Mouse (Mus musculus): Measurements from ENCODE around the gene Ccdc175.

The Ccdc175 gene

DNA sequence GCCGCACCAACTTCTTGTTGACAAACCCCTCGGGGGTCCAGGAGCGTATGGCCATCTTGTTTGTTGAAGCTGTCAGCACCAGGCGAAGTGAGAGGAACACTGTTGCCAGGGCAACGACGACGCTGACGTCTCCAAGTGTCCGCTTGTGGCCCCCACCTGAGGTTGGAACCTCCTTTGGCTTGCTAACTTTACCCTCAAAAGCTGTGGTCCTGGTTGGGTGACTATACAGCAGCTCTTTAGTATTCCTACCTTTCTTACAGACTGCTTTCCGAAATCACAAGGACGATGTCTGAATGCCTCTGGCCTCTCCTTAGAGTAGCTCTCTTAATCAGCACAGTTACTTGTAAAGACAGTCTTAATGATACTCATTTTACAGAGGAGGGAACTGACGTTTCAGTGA is at the start of gene Ccdc175:
Ccdc175 (minus strand) TSS at position 101 of the 400 bp plus-strand sequence.
- in situ Hi-C loops (cut with MboI, MseI) = no loop called here

DNA sequence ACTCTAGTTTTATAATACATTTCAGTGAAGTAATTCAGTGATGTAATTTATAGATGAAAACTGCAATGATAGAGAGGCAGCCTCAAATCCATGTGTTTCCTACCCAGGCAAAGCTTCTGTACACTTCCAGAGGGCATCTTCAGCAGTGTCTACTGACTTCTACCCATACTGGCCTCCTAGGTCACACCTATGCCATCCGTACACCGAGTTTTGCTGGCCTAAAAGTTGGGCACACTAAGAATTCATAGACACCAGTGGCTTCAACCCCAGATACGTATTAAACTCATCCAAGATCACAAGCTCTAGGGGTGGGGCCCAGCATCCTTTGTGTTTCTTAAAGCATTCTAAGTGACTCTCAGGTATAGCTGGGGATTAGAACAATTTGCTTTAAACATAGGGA is 49.3 kb upstream of the Ccdc175 start:
- in situ Hi-C loops (cut with MboI, MseI) = no loop called here

DNA sequence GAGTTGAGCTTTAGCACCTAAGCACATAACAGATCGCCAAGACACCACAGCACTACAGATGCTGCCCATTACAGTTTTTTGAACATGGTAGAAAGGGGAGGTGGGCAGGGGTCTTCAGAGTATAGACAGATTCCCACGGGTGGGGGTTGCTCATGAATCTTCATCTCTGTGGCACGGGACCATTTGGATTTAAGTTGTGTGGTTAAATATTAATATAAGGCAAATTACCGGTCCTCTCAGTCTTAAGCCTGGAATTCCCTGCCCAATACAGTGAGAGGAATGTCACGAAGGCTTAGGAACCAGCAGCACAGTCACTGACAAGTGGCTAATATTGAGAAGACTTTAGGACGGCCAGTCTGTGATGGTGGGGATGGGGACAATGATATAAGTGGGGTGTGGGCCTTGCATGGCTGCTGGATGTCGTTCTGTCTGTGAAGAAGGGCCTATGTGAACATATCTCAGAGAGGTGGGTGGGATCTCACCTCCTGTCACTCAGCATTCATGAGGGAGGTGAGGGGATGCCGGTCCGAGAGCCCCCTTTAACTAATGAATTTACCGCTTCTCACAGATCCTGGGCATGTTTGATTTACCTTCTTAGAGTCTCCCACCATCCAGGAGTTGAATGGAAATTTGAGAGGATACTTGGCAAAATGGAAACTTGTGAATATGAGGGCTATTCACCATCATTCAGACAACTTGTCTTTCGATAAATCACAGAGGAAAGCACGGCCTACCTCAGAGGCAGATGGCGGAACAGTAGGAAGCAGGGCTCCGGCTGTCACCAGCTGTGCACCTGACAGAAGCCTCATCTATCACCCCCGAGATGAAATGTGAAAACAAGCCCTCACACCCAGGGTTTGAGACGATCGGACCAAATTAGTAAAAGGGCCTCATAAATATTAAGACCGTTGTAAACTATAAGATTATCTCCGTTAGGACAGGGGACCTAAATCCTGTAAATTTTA is 48.3 kb upstream of the Ccdc175 start:
- in situ Hi-C loops (cut with MboI, MseI) = no loop called here

DNA sequence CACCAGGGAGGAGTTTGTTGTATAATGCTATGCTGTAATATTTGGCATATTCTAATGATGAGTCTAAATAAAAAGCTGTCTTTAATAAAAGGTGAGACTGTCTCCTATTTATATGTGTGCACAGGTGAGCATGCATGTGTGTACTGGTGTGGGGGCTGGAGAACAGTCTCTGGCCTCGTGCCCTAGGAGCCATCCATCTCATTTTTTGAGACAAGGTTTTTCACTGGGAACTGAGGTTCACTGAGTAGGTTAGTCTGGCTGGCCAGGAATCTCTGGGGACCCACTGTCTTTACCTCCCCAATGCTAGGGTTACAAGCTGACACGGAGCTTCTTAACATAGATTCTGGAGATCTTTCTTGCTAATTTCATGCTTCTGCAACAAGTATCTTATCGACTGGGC is 47.3 kb upstream of the Ccdc175 start:
- in situ Hi-C loops (cut with MboI, MseI) = no loop called here

DNA sequence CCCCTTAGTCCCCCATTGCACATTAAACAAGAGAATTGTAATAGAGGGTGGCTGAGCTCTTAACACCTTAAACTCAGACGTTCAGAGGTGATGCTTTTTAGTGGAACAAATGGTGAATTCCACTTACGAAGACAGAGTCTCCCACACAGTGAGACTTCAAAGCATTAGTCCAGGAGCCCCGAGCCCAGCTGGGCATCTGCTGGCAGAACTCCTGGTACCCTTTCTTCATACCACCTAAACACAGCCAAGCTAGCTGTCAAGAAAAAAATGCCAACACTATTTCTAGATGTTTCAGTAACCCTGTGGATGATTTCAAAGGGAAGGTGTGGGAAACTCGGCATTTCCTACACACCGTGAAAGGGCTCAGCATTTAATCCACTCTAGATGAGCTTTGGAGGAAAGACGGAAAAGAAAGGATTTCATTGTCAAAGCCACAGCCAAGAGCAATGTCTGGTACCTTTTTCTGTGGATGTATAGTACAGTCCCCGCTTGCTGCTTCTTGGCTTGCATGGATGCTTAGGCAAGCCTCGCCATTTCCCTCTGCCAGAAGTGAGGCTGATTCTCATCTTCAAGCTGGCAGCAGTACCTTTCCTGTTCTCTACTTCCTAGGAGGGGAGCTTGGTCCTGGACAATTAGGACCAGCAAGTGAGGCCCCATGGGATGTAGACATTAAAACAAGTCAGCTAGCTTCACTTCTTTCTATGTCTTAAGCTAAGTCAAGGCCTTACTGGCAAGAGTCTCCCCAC is 44.8 kb upstream of the Ccdc175 start:
- in situ Hi-C loops (cut with MboI, MseI) = no loop called here

DNA sequence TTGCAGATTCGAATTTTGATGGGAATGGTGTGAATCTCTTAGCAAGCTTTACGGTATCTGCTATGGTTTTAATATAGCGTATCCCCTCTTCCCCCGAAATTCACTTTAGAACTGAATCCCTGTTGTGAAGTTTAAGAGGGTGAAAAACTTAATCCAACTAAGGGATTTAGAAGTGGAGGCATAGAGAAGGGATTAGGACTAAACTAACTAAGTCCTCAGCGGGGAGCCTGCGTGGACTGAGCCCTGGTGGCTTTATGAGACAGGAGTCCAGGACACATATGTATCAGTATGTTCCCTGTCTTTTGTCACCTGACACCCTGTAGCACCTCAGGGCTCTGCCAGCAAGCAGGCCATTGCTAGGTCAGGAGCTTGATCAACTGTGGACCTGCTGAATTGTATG is 42.9 kb upstream of the Ccdc175 start:
- in situ Hi-C loops (cut with MboI, MseI) = no loop called here

DNA sequence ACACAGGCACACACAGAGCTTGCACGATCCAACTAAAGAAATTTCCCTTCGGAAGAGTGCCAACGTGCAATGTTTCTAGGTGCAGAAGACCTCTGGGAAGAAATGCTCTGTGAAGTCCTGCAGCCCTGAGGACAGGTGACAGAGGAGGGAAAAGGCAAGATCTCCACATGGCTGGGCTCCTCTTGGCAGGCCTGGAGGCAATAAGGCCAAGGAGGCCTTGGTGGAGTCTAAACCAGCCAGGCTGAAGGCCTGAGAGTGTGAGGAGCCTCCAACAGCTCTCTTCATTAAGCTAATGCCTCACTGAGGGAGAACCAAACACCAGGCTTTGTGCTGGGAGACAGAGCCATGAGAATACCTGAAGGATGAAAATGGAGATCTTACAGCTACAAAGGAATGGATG is 40.5 kb upstream of the Ccdc175 start:
- in situ Hi-C loops (cut with MboI, MseI) = no loop called here

DNA sequence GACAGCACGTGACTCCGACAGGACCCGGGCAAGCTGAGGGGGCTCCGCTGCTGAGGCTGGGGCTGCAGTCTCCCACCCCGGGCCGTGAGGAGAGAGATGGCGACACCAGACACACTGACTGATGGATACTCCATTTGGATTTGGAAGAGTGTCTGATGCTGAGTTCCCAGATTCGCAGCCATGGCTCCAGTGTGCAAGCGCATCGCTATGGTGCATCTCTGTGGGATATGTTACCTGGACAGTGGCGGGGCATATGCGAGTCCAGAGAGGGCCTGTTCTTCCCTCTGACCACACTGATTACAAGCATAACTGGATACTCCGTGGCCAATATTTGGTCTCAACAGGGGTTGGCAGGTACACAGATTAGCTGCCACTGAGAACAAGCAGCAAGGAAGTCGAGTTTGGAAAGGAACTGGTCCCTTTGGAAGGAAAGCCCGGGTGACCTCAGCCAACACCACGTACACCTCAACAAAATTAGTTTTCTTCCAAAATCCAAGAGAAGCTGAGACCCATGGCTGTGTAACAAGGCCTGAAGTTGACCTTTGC is 38.8 kb upstream of the Ccdc175 start:
- in situ Hi-C loops (cut with MboI, MseI) = no loop called here

DNA sequence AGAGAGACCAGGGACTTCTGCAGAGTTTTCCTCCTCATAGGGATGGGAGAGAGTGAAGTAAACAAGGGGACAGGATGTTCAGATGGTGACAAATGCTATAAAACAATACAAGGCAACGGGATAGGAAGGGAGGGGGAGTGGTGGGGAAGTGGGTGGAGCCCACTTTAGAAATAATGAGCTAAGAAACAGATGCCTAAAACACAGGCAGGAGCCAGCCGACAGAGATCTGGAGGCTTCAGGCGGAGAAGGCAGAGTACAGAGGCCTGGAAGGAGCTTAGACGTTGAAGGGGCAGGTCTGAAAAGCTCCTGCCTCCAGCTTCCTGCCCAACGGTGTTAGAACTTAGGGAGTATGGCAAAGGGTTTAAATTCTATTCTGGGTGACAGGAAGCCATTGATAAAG is 28.7 kb upstream of the Ccdc175 start:
- in situ Hi-C loops (cut with MboI, MseI) = no loop called here

DNA sequence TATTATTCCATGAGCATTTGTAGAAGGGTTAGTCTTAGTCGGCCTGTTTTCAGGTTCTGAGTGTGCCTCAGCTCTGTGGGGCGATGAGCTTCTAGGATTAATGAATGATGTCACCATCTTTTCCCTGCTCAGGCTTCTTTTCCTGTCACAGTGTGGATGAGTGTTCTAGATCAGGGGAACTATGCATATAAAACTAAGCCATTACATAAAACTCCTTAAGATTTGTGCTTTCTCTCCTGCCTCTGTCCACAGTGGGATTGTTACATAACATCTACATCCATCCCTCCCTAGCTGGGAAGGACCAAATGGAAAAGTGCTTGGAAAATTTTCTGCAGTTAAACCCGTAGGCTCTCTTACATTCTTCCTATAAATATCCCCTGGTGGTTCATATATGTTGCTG is 16.0 kb upstream of the Ccdc175 start:
- in situ Hi-C loops (cut with MboI, MseI) = no loop called here

DNA sequence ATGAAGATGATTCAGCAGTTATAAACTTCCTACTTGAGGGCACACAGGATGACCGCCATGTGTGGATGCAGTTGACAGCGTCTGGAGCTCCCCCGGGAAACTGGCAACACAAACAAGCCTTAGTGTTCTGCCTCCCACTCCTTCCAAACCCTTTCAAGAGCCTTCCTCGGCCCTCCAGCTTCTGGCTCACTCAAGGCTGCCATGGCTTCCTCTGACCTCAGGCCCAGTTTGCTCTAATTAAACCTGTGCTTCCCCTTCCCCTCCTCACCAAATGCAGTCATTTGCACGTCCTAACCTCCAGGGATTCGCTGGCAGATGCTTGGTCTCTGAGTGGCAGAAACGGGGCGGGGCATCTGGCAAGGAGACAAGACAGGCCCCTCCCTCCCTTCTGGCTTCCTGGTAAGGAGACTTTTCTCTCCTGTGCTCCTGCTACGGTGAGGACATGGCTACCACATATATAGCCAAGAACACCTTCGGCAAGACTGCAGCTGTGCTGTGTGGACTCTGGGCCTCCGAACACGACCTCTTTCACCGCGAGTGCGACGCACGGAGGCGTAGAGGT is 13.2 kb upstream of the Ccdc175 start:
- in situ Hi-C loops (cut with MboI, MseI) = no loop called here

DNA sequence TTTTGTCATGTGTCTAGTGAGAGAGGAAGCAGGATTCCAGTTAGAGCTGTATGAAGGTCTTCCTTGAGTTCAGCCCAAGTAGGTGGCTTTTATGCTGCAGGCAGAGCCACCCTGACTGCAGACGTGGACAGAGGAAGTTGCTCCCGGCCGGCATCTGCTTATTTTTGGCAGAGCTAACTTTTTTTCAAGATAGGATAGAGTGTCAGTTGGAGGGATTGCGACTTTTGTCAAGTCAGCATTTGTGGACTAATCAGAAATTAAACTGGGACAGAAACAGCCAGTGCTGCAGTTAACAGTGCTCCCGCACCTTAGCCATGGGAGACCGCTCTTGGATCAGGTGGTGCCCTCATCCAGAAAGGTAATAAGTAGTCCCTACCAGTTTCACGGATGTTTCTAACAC is 12.6 kb upstream of the Ccdc175 start:
- in situ Hi-C loops (cut with MboI, MseI) = no loop called here

DNA sequence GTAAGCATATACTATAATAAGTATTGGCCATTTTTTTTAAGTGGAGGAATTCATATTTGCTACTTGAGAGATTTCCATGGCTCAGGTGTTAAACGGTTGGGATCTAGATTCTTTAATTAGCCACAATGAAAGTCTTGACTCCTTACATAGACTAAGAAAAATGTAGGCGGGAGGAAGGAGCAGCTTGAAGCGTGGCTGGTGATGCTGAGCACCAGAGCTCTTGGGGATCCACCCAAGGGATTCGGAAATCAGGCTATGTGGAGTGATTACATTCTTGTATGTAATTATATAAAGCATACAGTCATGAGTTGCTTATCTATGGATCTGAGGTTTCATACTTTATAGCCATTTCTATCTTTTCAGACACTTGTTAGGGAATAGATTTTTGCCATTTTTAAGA is 5.3 kb downstream of the Ccdc175 start:
- in situ Hi-C loops (cut with MboI, MseI) = no loop called here

DNA sequence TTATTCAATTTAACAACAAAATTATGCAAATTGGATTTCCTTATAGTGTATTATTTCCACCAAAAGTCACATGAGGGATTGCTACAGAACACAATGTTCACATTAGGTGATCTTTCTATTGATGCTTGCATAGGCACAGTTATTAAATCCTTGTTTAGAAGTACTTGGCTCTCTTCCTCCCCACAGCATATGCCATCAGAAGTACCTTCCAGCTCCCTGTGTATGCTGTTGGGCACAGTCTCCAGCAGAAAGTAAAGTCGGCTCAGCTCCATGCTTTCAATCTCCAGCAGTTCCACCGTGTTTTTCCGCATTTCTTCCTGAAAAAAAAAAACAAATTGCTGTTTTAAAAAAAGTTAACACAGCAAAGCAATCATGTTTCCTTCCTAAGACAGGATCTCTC is 6.5 kb downstream of the Ccdc175 start:
- in situ Hi-C loops (cut with MboI, MseI) = no loop called here

DNA sequence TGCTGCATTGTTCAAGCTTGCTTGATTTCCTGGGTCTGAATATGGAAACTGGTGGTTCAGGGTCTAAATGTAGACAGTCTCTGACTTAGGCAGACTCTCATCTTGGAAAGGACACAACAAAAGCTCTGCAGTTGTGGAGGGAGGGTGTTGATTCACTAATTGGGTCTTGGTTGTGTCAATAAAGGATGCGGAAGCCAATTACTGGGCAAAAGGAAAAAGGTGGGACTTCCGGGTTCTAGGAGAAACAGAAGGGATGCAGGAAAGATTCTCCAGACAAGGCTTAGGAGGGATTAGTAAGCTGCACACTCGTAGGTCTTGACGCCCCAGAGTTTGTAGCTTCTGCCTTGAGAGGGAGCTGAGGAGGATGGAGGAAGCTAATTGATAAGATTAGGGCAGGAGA is 26.4 kb downstream of the Ccdc175 start:
- in situ Hi-C loops (cut with MboI, MseI) = no loop called here

DNA sequence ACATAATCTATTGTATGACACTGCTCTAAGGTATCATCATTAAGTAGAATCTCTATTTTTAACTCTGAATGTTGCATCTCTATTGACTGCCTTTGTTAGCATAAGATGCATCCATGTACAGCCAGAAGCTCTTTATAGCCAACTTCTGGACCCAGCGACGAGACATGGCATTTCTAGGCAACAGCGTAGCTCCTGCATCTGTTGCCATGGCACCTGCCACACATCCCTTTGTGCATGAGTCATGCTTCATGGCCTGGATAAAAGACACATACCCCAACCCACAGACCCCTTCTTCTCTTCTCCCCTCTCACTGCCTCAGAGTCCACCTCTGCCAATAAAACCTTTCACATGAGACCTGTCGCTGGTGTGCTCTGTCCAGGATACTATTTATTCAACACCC is 34.0 kb downstream of the Ccdc175 start:
- in situ Hi-C loops (cut with MboI, MseI) = no loop called here

DNA sequence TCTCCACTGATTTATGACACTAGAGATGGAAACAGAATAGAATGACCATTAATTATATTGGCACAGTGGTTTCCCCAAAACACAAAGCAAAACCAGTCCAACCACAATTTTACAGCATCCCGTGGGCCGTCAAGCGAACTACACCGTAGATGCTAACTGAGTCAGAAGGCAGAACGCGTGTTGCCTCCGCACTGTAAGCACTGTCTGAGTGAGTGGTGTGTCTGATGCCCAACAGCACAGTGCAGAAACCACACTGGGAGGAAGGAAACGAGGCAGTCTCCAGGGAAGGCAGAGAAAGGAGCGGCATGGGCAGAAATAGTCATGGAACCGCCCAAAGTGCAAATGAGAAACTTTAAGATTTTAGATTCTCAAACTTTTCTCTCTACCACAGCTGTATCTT is 55.6 kb downstream of the Ccdc175 start:
- in situ Hi-C loops (cut with MboI, MseI) = no loop called here

DNA sequence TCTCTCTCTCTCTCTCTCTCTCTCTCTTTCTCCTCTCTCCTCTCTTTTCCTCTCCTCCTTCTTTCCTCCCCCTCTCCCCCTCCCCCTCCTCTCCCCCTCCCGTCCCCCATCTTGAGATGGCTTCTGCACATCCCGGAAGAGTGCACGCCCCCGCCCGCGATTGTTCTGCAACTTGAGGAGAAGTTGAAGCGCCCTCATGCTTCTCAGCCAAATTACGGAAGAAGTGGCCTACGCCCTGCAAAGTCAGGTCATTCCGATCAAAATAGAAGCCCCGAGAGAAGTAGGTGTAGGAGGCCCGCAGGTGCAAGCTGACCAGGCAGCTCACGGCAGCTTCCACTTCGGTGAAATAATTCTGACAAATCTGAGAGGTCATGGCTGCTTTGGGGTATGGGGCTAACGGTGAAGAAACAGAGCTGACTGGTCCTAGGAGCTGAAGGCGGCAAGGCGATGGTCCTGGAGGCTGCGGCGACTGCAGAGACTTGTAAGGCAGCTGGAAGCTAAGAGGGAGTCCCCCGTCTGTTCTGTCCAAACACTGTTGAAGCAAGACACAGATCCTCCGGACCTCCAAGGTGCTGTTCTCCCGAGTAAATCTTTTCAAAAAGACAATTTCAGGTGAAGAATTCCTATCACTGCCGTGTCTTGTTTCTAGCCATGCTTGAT is 69.0 kb downstream of the Ccdc175 start:
- in situ Hi-C loops (cut with MboI, MseI) = loop anchor here (25.0 kb wide), 1 partner anchor 296 kb away; the partner anchor contains the start of gene Rtn1

DNA sequence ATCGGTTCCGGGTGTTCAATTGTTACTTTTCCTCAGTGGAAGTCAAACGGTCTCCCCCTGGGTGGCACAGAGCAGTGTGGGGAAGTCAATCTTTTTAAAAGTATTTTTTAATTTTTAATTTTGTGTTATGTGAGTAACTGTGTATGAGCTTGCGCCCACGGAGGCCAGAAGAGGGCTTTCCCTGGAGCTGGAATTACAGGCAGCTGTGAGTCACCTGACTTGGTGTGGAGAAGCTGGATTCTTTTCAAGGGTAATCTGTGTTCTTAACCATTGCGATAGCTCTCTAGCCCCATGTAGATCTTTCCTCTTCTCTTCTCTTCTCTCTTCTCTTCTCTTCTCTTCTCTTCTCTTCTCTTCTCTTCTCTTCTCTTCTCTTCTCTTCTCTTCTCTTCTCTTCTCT is 69.7 kb downstream of the Ccdc175 start:
- in situ Hi-C loops (cut with MboI, MseI) = loop anchor here (25.0 kb wide), 1 partner anchor 297 kb away; the partner anchor contains the start of gene Rtn1

DNA sequence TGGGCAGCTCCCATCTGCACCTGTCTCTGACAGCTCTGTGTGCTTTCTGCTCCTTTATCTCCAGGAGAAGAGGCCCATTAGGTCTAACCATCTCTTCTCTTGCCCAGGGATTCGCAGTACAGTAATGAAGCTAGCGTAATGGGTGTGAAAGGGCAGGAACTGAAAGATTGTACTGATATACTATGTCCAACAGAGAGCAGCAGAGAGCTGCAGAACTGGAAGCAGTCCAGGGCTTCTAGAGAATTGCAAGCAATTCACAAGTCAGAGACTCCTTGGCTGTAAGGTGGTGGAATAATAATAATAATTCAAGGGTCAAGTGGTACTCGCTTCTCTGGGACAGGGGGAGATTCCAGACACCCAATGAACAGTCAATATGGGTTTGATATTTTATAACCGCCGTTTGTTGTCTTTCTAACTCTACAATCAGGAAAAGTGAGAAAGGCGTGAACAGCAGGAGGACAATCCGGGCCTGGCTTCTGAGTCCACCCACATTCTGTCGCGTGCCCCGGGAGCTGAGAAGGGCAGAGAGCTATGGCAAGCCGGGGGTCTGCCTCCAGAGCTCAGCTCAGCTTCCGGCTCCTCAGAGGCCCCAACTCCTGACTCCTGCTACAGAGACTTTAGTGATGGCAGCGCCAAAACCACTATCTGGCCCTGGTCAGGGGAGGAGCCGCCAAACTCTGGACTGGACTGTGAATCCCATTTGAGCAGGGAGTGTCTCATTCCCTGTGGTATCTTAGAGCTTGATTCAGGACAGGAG is 80.1 kb downstream of the Ccdc175 start:
- in situ Hi-C loops (cut with MboI, MseI) = loop anchor here (5.0 to 25.0 kb wide), 2 partner anchors 143 to 308 kb away; partner anchors contain the start of gene Rtn1

DNA sequence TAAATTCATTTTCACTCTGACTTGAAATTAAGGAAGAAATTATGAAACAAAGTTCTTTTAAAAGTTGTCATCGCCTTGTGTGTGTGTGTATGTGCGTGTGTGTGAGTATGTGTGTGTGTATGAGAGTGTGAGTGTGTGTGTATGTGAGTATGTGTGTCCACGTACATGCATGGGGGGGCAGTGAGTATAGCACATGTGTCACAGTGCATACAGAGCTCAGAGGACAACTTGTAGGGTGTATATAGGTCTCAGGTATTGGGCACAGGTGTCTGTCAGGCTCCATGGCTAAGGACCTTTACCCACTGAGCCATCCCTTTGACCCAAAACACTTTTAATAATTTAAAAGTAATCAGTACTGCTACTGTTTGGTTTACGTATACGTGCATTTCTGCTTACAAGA is 80.8 kb downstream of the Ccdc175 start:
- in situ Hi-C loops (cut with MboI, MseI) = loop anchor here (25.0 kb wide), 1 partner anchor 308 kb away; the partner anchor contains the start of gene Rtn1
